Mouse (Mus musculus): Measurements from ENCODE around the gene Mef2a. TPM values are rescaled to one million over a fixed set of nuclear protein-coding genes. Genes with fewer than 3 reads are reported as not detected.

Mef2a gene
- polyA plus RNA-seq, 1 experiment from 2014 or later, result 20.3 TPM

DNA sequence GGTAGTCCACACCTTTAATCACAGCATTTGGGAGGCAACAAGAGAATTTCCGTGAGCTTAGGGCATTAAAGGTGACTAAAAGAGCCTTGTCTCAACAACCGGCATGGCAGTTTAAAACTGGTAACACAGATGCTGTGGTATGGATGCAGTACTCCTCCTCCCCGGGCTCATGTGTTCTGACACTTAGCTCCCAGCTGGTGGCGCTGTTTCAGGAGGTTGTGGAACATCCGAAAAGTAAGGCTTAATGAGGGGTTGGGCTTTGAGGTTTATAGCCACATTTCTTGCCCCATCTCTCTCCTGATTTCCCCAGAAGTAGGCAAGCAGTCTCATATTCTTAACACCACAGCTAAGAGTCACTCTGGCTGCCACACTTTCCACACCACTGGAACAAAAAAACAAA is 16.8 kb downstream of the Mef2a start:
- no peaks in the 10 kb centered on the region for H3K27me3 ChIP-seq (ENCODE audit: low read depth, poor library complexity, severe bottlenecking)
- DNase-seq (ENCODE audit: low spot score), result no peak
- no peak overlapping the region for H3K4me3 ChIP-seq
- H3K27ac ChIP-seq (replicated peaks), result no peak overlapping the region
- H3K4me1 ChIP-seq, result peaks cover 7% of the 10 kb centered on the region; the same call in 1 of the 2 replicates
- peaks cover 16% of the 10 kb centered on the region for H3K9me3 ChIP-seq (replicated peaks)
- peaks cover 14% of the 10 kb centered on the region for H3K36me3 ChIP-seq
- whole genome bisulfite sequencing, result 89% methylated on average over 5 of the region's 5 CpGs

DNA sequence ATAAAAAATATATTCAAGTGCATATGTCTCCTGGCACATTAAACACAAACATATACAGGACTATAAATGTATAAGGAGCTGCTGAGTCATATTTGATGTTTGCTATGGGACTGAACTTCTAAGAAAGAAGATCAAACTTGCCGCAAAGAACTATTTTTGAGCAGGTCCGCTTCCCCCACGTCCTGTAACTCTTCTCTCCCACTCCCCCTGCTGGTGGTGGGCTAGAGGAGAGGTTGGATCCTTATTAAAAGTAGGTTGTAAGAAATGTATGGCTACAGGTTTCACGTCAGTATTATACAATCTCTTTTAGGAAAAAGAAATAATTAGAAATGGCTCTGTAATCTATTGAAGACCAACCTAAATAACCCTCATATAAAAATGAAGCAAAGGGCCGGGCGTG is 19.0 kb downstream of the Mef2a start:
- Histone ChIP-seq H3K27me3 (ENCODE audit: low read depth, poor library complexity, severe bottlenecking) (no peaks in the 10 kb centered on the region), H3K36me3 (peaks cover 14% of the 10 kb centered on the region), H3K27ac (replicated peaks) (no peak overlapping the region), H3K4me1 (no peaks in the 10 kb centered on the region), H3K4me3 (no peak overlapping the region), H3K9me3 (replicated peaks) (peaks cover 16% of the 10 kb centered on the region)
- no peak for DNase-seq (ENCODE audit: low spot score)
- WGBS, result 89% methylated on average over 6 of the region's 6 CpGs

DNA sequence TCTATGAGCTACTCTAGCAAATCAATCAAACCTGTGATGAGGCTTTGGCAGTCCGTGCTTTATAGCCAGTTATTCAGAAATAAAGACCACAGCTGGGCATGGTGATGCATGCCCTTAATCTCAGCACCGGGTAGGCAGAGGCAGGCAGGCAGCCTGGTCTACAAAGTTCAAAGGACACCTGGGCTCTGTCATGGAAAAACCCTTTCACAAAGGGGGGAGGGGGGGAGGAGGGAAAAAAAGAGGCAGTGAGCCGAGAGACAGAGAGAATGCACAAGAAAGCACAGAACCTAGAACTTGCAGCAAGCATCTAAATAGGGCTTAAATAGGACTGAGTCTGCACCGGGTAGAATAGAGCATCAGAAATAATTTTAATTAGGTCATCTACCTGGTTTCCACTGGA is 19.7 kb downstream of the Mef2a start:
- H3K9me3 ChIP-seq (replicated peaks), result peaks cover 16% of the 10 kb centered on the region
- H3K4me1 ChIP-seq, result no peaks in the 10 kb centered on the region
- no peak overlapping the region for H3K4me3 ChIP-seq
- no peaks in the 10 kb centered on the region for H3K27me3 ChIP-seq (ENCODE audit: low read depth, poor library complexity, severe bottlenecking)
- peaks cover 14% of the 10 kb centered on the region for H3K36me3 ChIP-seq
- no peak for DNase-seq (ENCODE audit: low spot score)
- H3K27ac ChIP-seq (replicated peaks), result no peak overlapping the region
- WGBS, result 82% methylated on average over 4 of the region's 4 CpGs

DNA sequence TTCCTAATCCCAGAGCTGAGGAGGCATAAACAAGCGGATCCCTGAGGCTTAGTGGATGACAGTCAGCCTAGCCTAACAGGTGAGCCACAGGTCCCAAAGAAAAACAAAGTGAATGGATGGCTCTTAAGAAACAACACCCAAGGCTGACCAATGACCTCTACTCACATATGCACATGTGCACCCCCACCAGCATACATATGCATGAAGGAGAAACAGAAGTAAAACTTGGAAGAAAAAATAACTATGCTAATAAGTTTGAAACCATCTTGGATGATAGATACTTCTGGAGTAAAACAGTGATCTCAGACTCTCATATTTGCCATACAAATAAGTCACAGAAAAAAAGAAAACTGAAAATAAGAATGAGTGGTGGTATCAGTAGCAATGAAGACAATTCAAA is 28.2 kb downstream of the Mef2a start:
- H3K9me3 ChIP-seq (replicated peaks), result no peaks in the 10 kb centered on the region
- no peak overlapping the region for H3K27ac ChIP-seq (replicated peaks)
- no peaks in the 10 kb centered on the region for H3K27me3 ChIP-seq (ENCODE audit: low read depth, poor library complexity, severe bottlenecking)
- peaks cover 10% of the 10 kb centered on the region for H3K36me3 ChIP-seq
- no peaks in the 10 kb centered on the region for H3K4me1 ChIP-seq
- 80% methylated on average over 1 of the region's 1 CpGs for WGBS
- H3K4me3 ChIP-seq, result no peak overlapping the region
- DNase-seq (ENCODE audit: low spot score), result no peak

DNA sequence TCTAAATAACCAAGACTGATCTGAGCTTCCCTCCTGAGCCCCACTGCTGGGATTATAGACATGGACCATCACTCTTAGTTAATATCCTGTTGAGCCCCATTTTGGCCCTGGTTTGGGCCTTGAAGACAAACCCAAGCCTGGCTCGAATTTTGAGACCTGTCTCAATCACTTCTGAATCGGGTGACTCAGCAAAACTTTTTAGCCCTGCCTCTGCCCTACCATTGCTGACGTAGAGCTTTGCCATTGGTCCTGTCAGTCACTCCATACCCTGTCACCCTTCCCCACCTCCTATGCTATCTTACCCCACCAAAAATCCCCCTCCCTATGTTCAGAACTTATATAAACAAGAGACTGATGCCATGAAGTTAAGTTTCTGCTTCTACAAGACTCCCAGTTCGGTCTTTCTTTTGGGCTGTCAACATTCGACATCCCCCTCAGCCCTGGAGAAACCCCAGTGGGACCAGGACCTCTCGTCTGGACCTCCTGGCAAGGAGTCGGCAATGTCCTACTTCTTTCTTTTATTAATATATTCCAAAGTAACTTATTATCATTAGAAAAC is 30.5 kb downstream of the Mef2a start:
- DNase-seq (ENCODE audit: low spot score), result no peak
- Histone ChIP-seq H3K4me3 (no peak overlapping the region), H3K27ac (replicated peaks) (no peak overlapping the region), H3K36me3 (peaks cover 14% of the 10 kb centered on the region), H3K9me3 (replicated peaks) (no peaks in the 10 kb centered on the region), H3K4me1 (no peaks in the 10 kb centered on the region), H3K27me3 (ENCODE audit: low read depth, poor library complexity, severe bottlenecking) (no peaks in the 10 kb centered on the region)
- 92% methylated on average over 7 of the region's 7 CpGs for WGBS

DNA sequence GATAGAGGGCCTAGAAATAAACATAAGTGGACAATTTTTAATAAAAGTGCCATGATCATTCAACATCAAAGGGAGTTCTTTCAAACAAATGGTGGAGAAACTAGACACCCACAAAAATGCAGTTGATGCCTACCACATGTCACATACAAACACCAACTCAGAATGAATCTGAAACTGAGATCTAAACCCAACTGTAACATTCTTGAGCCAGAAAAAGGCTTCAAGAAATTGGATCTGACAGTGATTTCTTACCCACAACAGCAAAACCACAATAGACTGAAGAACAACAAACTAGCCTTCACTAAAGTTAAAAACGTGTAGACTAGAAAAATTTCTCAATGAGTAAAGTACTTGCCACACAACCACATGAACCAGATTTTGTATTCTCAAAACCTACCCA is 52.3 kb downstream of the Mef2a start:
- Histone ChIP-seq H3K27ac (replicated peaks) (no peak overlapping the region), H3K27me3 (ENCODE audit: low read depth, poor library complexity, severe bottlenecking) (no peaks in the 10 kb centered on the region), H3K4me1 (no peaks in the 10 kb centered on the region), H3K4me3 (no peak overlapping the region), H3K9me3 (replicated peaks) (no peaks in the 10 kb centered on the region), H3K36me3 (0 out of 2 replicates have a peak, but pooled peaks cover 2% of the 10 kb centered on the region)
- no peak for DNase-seq (ENCODE audit: low spot score)
- 87% methylated on average over 1 of the region's 1 CpGs for WGBS

DNA sequence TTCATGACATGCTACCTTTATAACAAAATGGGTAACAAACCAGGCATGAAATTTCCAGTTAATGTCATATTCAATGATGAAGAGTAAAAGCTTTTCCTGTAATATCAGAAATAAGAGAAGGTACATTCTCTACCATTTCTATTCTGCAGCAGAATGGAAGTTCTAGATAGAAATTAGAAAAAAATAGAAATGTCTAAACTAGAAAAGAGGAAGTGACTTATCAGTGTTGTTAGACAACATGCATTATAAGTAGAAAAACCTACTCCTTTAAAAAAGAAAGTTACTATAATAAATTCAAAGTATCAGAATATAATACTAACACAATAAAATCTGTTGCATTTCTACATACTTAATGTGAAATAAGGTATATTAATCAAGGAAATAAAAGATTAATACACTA is 54.0 kb downstream of the Mef2a start:
- Histone ChIP-seq H3K36me3 (peaks cover 4% of the 10 kb centered on the region; the same call in 1 of the 2 replicates), H3K4me1 (no peaks in the 10 kb centered on the region), H3K4me3 (no peak overlapping the region), H3K27me3 (ENCODE audit: low read depth, poor library complexity, severe bottlenecking) (no peaks in the 10 kb centered on the region), H3K9me3 (replicated peaks) (no peaks in the 10 kb centered on the region), H3K27ac (replicated peaks) (no peak overlapping the region)
- DNase-seq (ENCODE audit: low spot score), result no peak

DNA sequence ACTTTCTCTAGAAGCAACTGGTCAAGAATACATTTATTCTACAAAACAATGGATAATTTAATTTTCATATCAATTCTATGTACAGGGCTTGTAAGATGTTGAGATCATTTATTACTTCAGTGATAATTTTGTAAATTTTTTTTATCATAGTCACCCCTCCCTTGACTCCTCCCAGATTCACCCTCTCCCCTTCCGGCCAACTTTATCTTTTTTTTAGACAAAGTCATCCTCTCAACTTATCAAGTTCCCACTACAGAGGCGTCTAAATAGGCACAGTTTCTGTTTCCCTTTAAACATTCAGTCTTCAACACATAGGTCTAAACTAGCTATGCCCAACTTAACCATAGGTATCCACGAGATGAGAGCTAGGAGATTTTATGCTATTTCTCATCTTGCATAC is 59.5 kb downstream of the Mef2a start:
- no peak overlapping the region for H3K27ac ChIP-seq (replicated peaks)
- no peaks in the 10 kb centered on the region for H3K9me3 ChIP-seq (replicated peaks)
- no peak for DNase-seq (ENCODE audit: low spot score)
- H3K36me3 ChIP-seq, result peaks cover 6% of the 10 kb centered on the region; the same call in 1 of the 2 replicates
- 92% methylated on average over 3 of the region's 3 CpGs for WGBS
- no peak overlapping the region for H3K4me3 ChIP-seq
- H3K27me3 ChIP-seq (ENCODE audit: low read depth, poor library complexity, severe bottlenecking), result no peaks in the 10 kb centered on the region
- no peaks in the 10 kb centered on the region for H3K4me1 ChIP-seq

DNA sequence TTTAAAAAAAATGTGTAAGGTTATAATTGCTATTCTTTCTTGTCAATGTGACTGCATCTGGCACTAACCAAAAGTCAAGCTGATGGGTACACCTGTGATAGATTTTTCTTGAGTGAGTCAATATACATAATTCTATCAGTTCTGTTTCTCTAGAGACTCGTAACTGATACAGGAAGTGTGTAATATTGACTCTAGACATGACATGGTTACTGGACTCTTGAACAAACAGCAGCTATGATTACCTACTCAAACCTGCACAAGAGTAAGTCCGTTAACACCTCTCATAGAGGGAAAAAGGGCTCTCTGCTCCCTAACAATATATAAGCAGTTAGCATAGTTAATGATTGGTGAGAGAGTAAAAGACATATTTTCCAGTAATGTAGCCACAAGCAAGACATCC is 62.5 kb downstream of the Mef2a start:
- DNase-seq (ENCODE audit: low spot score), result no peak
- 89% methylated on average over 2 of the region's 2 CpGs for WGBS
- H3K4me1 ChIP-seq, result no peaks in the 10 kb centered on the region
- no peak overlapping the region for H3K27ac ChIP-seq (replicated peaks)
- H3K4me3 ChIP-seq, result no peak overlapping the region
- H3K9me3 ChIP-seq (replicated peaks), result no peaks in the 10 kb centered on the region
- H3K27me3 ChIP-seq (ENCODE audit: low read depth, poor library complexity, severe bottlenecking), result no peaks in the 10 kb centered on the region
- peaks cover 4% of the 10 kb centered on the region; the same call in 1 of the 2 replicates for H3K36me3 ChIP-seq

DNA sequence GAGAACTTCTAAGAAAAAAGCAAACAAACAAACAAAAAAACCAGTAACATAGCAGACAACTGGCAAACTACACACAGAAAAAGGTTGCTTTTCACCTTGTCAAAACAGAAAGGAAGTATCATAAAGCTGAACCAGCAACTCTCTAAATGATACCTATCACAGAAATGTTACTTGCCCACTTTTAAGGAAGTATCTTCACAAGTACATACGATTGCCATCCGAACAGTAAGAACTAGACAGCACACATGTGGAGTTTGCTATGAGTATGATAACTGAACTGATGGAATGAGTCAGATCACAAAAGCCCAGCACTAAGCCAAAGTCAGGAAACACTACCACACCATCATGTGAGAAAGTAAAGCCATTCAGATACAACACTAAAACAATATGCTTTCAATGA is 64.6 kb downstream of the Mef2a start:
- no peaks in the 10 kb centered on the region for H3K4me1 ChIP-seq

DNA sequence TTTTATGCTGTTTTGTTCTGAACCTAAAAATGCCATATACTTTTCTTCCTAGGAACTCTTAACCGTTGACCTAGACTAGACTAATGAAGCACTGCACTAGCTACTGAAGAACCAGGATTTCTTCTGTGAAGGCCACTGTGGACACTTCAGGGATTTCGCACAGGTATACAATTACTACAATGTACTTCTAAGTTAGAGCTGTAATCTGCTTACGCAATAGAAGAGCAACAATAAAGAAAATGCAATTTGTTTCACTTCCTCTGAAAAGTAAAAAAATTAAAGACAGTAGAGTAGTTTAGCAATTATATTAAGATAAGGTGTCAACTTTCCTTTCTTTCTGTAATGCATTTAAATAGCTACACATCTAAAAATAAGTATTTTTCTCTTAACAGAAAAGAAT is 65.6 kb downstream of the Mef2a start:
- WGBS, result 94% methylated on average over 3 of the region's 3 CpGs
- Histone ChIP-seq H3K27me3 (ENCODE audit: low read depth, poor library complexity, severe bottlenecking) (no peaks in the 10 kb centered on the region), H3K9me3 (replicated peaks) (no peaks in the 10 kb centered on the region), H3K4me1 (no peaks in the 10 kb centered on the region), H3K27ac (replicated peaks) (no peak overlapping the region), H3K4me3 (no peak overlapping the region), H3K36me3 (peaks cover 10% of the 10 kb centered on the region)
- DNase-seq (ENCODE audit: low spot score), result no peak

More for the DNA sequence above, 64.6 kb downstream of the Mef2a start:
- Histone ChIP-seq H3K36me3 (peaks cover 10% of the 10 kb centered on the region), H3K27ac (replicated peaks) (no peak overlapping the region), H3K27me3 (ENCODE audit: low read depth, poor library complexity, severe bottlenecking) (no peaks in the 10 kb centered on the region), H3K4me3 (no peak overlapping the region), H3K9me3 (replicated peaks) (no peaks in the 10 kb centered on the region)
- no peak for DNase-seq (ENCODE audit: low spot score)
- WGBS, result 89% methylated on average over 2 of the region's 2 CpGs

DNA sequence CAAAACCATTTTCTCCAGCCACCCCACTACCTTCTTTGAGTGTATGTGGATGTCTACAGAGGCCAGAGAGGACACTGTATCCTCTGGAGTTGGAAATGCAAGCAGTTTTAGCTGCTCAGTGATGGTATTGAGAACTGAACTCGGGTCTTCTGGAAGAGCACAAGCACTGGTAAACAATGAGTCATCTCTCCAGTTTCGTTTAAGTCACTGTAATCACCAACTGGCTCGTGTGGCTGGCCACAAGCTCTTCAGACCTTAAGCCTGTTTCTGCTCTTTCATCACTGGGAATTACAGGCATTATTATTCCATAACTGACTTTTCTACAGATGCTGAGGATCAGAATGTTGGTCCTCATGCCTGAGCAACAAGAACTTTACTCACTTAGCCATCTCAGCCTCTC is 67.7 kb downstream of the Mef2a start:
- DNase-seq (ENCODE audit: low spot score), result no peak
- Histone ChIP-seq H3K36me3 (peaks cover 10% of the 10 kb centered on the region), H3K4me3 (no peak overlapping the region), H3K9me3 (replicated peaks) (no peaks in the 10 kb centered on the region), H3K27me3 (ENCODE audit: low read depth, poor library complexity, severe bottlenecking) (no peaks in the 10 kb centered on the region), H3K4me1 (no peaks in the 10 kb centered on the region), H3K27ac (replicated peaks) (no peak overlapping the region)
- WGBS, result 90% methylated on average over 3 of the region's 3 CpGs

DNA sequence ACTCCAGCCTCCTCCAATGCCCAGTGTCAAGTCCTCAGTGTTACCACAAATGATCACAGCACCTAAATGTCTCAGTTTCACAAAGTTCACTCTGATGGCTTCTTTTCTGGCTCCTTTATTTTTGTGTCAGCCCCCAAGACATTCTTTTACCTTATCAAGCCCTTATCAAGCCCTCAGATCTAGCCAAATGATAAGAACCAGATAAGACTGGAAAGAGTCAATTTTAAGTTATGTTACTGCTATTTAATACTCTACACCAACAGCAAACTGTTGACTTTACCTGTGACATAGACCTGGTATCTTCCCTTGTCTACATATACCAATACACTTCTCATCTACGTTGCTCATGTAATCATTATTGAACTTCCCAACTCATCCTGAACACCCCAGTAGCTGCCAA is 76.2 kb downstream of the Mef2a start:
- 95% methylated on average over 1 of the region's 1 CpGs for WGBS
- no peak for DNase-seq (ENCODE audit: low spot score)
- no peaks in the 10 kb centered on the region for H3K27me3 ChIP-seq (ENCODE audit: low read depth, poor library complexity, severe bottlenecking)
- no peaks in the 10 kb centered on the region for H3K4me1 ChIP-seq
- H3K36me3 ChIP-seq, result no peaks in the 10 kb centered on the region
- H3K27ac ChIP-seq (replicated peaks), result no peak overlapping the region
- no peaks in the 10 kb centered on the region for H3K9me3 ChIP-seq (replicated peaks)
- no peak overlapping the region for H3K4me3 ChIP-seq

DNA sequence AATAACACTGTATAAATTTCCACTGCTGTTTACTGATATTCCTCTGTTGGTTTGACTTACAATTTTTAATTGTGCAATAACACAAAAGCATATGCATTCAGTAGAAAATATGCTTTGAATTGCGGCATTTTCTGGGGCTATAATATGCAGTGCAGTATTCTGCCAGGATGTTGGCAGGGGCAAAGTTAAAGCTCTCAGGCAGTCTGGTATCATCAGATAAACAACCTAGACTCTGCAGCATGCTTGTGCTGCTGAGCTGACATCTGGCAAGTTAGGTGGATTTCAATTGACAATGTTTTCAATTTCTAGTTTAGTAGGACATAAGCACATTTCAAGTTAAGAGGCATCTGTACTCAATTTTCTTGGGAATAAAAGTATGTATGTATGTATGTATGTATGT is 81.3 kb downstream of the Mef2a start:
- Histone ChIP-seq H3K9me3 (replicated peaks) (no peaks in the 10 kb centered on the region), H3K27ac (replicated peaks) (no peak overlapping the region), H3K36me3 (0 out of 2 replicates have a peak, but pooled peaks cover 3% of the 10 kb centered on the region), H3K27me3 (ENCODE audit: low read depth, poor library complexity, severe bottlenecking) (no peaks in the 10 kb centered on the region), H3K4me1 (no peaks in the 10 kb centered on the region), H3K4me3 (no peak overlapping the region)
- DNase-seq (ENCODE audit: low spot score), result no peak
- 97% methylated on average over 1 of the region's 1 CpGs for WGBS

All from midbrain, embryonic 10.5 days (tissue).